Mouse (Mus musculus) olfactory bulb, adult 2 months (tissue): ENCODE measurements around the gene S1pr3.

Source experiments
- CTCF ChIP-seq: fragments of 200-500 bp; IDR thresholded peaks from 2 replicates; pipeline ENCODE4 v1.5.1; 2012; ENCODE audit warnings: low read depth, mild to moderate bottlenecking, low read length, moderate library complexity; ENCODE audit not compliant: insufficient read depth
- POLR2A ChIP-seq: fragments of 200-500 bp; IDR thresholded peaks from 2 replicates; pipeline ENCODE4 v1.6.1; 2012; ENCODE audit warnings: mild to moderate bottlenecking, low read depth, low read length, moderate library complexity; ENCODE audit not compliant: insufficient read depth

- TF ChIP-seq CTCF (no peak), POLR2A (no peak)
Measured at GRCm38 (mm10) chr13:51418942-51419451, 10.6 kb downstream of the S1pr3 start.
